Comparison of ENCODE assay signal across 23 mouse cellular contexts in genomic region chr6:74604916-74605315, GRCm38 (mm10).
DNase-seq lines count a peak whose midpoint lies in the region; ATAC-seq and TF ChIP-seq lines count a peak whose summit lies in the region.
"Had no signal": no experiment of that assay in that cellular context is flagged by ENCODE, and none has a peak within 500 bp of the region (broad histone marks: within the 10 kb centered on the region; RNA-seq: fewer than 3 reads in every experiment).

No protein-coding gene starts in this region.

- H3K36me3 ChIP-seq in G1E (replicated peaks) (no peaks in the 10 kb centered on the region), MEL (ENCODE audit: control insufficient read depth in 1 of 2, insufficient read depth in 2 of 2, low read length in 2 of 2) (no peaks in the 10 kb centered on the region; a peak in 1 of 4 replicates)

- H3K79me2 ChIP-seq in MEL (ENCODE audit: control insufficient read depth, insufficient read depth, low read length, poor library complexity): no peaks in the 10 kb centered on the region

- no peak overlapping the region for H3K27ac ChIP-seq in MEL (ENCODE audit: control insufficient read depth, low read depth, low read length)

- no peaks in the 10 kb centered on the region for H3K27me3 ChIP-seq in G1E (ENCODE audit: insufficient read depth, low read length)
- no peaks in the 10 kb centered on the region for H3K27me3 ChIP-seq in MEL (ENCODE audit: control insufficient read depth in 1 of 2, insufficient read depth in 2 of 2, low read length in 2 of 2)
- H3K27me3 ChIP-seq: CH12.LX, Patski had no signal

- H3K4me1 ChIP-seq in G1E (ENCODE audit: insufficient read depth, low read depth, low read length): no peaks in the 10 kb centered on the region
- H3K4me1 ChIP-seq in MEL (ENCODE audit: control insufficient read depth in 1 of 2, insufficient read depth in 2 of 2, low read length in 2 of 2): peaks cover 0 to 4% of the 10 kb centered on the region in 2 experiments; a peak in 1 of 4 replicates

- ATAC-seq in G1E (ENCODE audit: extremely low read depth, insufficient number of reproducible peaks, low FRiP score, poor library complexity, severe bottlenecking): peak; percentile 85
- no peak for ATAC-seq in CD4-positive, CD25-positive, alpha-beta regulatory T cell, adult 4 months
- ATAC-seq: activated CD4-positive, CD25-positive, alpha-beta regulatory T cell, adult 4 months; Patski had no signal

- no peak for TF ChIP-seq CTCF in G1E (IDR thresholded peaks at IDR 0.05; ENCODE audit: low read depth, low read length)
- no peak for TF ChIP-seq CTCF in MEL (IDR thresholded peaks at IDR 0.05 in 2 of 3, conservative IDR thresholded peaks at IDR 0.05 in 1 of 3; ENCODE audit: control insufficient read depth in 1 of 3, insufficient read depth in 1 of 3, low read depth in 2 of 3, low read length in 3 of 3, poor library complexity in 1 of 3, severe bottlenecking in 1 of 3)

- TF ChIP-seq RAD21 in MEL (IDR thresholded peaks at IDR 0.05; ENCODE audit: low read depth, low read length): no peak

- TF ChIP-seq EP300 in MEL (IDR thresholded peaks at IDR 0.05; ENCODE audit: low read depth in 1 of 2, low read length in 2 of 2): peak; percentile 41 to 80; a peak in 3 of 4 replicates

- DNase-seq in 416B (ENCODE audit: low read depth): peak; percentile 4
- DNase-seq in G1E (ENCODE audit: low spot score): no peak
- peak; percentile 7 for DNase-seq in MEL (ENCODE audit: low read depth, low spot score)
- DNase-seq in gastrocnemius, postnatal 4 days (ENCODE audit: low spot score in 2 of 2): no peak
- DNase-seq in spleen, adult 18-20 months: no peak
- DNase-seq: adrenal gland, adult 2 months; adrenal gland, adult 8-10 months; adrenal gland, postnatal 10 days; adrenal gland, postnatal 14 days; adrenal gland, postnatal 25 days; adrenal gland, postnatal 36 days; B cell, adult 2 months; cerebellum, adult 11 months; cerebellum, adult 11-12 months; cerebellum, adult 18-20 months; cerebellum, adult 2 months; cerebellum, adult 8-10 months; cerebellum, adult 9-10 months; cerebellum, adult 9-11 months had no signal

- no peak for TF ChIP-seq POLR2A in MEL (IDR thresholded peaks at IDR 0.05; ENCODE audit: control insufficient read depth in 1 of 2, insufficient read depth in 1 of 2, low read depth in 1 of 2, low read length in 2 of 2, poor library complexity in 1 of 2)

- H3K9me3 ChIP-seq in G1E (replicated peaks) (no peaks in the 10 kb centered on the region), MEL (replicated peaks; ENCODE audit: insufficient read depth, low read length) (no peaks in the 10 kb centered on the region)

- H3K4me3 ChIP-seq in G1E (ENCODE audit: low read depth, low read length): no peak overlapping the region
- no peak overlapping the region for H3K4me3 ChIP-seq in MEL (ENCODE audit: control insufficient read depth in 1 of 2, insufficient read depth in 1 of 2, low read depth in 2 of 2, low read length in 2 of 2)

- no peak overlapping the region for H3K9ac ChIP-seq in MEL (ENCODE audit: control insufficient read depth, low read depth, low read length, poor library complexity, severe bottlenecking)

TF ChIP-seq in MEL, 35 proteins besides CTCF, POLR2A, EP300 and RAD21:
- TF ChIP-seq GATA1 (IDR thresholded peaks at IDR 0.05; ENCODE audit: low read depth, low read length) (0 out of 2 replicates have a peak, but pooled peaks have one; percentile 33), JUND (IDR thresholded peaks at IDR 0.05; ENCODE audit: low read depth, low read length) (no peak), ETS1 (IDR thresholded peaks at IDR 0.05; ENCODE audit: low read depth, low read length) (peak; percentile 45; the same call in 1 of the 2 replicates), USF1 (IDR thresholded peaks at IDR 0.05; ENCODE audit: low read depth, low read length) (no peak), TAL1 (IDR thresholded peaks at IDR 0.05; ENCODE audit: low read length) (no peak), MEF2A (IDR thresholded peaks at IDR 0.05; ENCODE audit: extremely low read depth, insufficient replicate concordance, low read depth, low read length, poor library complexity, severe bottlenecking) (peak; percentile 30; the same call in 1 of the 2 replicates), RCOR1 (IDR thresholded peaks at IDR 0.05; ENCODE audit: low read depth, low read length) (peak; percentile 52), KAT2A (conservative IDR thresholded peaks at IDR 0.05; ENCODE audit: low read depth, low read length) (no peak), TCF12 (IDR thresholded peaks at IDR 0.05; ENCODE audit: low read depth, low read length) (peak; percentile 90)
TF ChIP-seq in MEL: peak in this region for 5.

Comparison
In these comparisons a context has a peak if more than half of its experiments do, and no peak if none do; other contexts are left out.
1. DNase-seq: peak in 416B (single experiment) and MEL (single experiment); none in G1E (single experiment), gastrocnemius, postnatal 4 days (0 of 2) and spleen, adult 18-20 months (0 of 2).